Mouse (Mus musculus): ENCODE results near the gene Immp1l. TPM values are rescaled to one million over a fixed set of nuclear protein-coding genes. Genes with fewer than 3 reads are reported as not detected.

Immp1l gene
- total and polyA plus RNA-seq, 3 experiments: 32.5 to 103 (median 37.0) TPM

- Histone ChIP-seq H3K36me3 (replicated peaks in 1 of 2; ENCODE audit: control insufficient read depth in 1 of 2, insufficient read depth in 1 of 2, low read length in 1 of 2) (peaks cover 0 to 16% of the 10 kb centered on the region in 2 experiments), H3K79me2 (replicated peaks; ENCODE audit: control insufficient read depth, extremely low read depth, insufficient read depth, poor library complexity, severe bottlenecking) (0 out of 2 replicates have a peak, but pooled peaks cover 2% of the 10 kb centered on the region), H3K4me3 (replicated peaks in 1 of 3; ENCODE audit: low read depth in 2 of 3, low read length in 2 of 3, poor library complexity in 1 of 3) (no peak overlapping the region), H3K27me3 (replicated peaks) (no peaks in the 10 kb centered on the region), H3K4me1 (ENCODE audit: control insufficient read depth in 1 of 2, insufficient read depth in 2 of 2) (peaks cover 0 to 9% of the 10 kb centered on the region in 2 experiments; a peak in 1 of 4 replicates), H3K27ac (ENCODE audit: insufficient read depth, low read depth) (no peak overlapping the region), H3K9ac (ENCODE audit: insufficient read depth, low read depth) (no peak overlapping the region), H3K4me2 (ENCODE audit: insufficient read depth, low read depth, poor library complexity, severe bottlenecking) (no peak overlapping the region), H3K9me3 (replicated peaks; ENCODE audit: low read length) (no peaks in the 10 kb centered on the region)
- TF ChIP-seq TCF12 (IDR thresholded peaks at IDR 0.05; ENCODE audit: low read depth, low read length) (no peak), IRF4 (IDR thresholded peaks at IDR 0.05; ENCODE audit: low read depth, low read length) (no peak), RCOR1 (conservative IDR thresholded peaks at IDR 0.05; ENCODE audit: low read depth, low read length) (no peak), MAZ (IDR thresholded peaks at IDR 0.05; ENCODE audit: low read depth, low read length) (no peak), RAD21 (IDR thresholded peaks at IDR 0.05; ENCODE audit: low read depth, low read length) (no peak), TBP (conservative IDR thresholded peaks at IDR 0.05; ENCODE audit: low read depth, low read length) (no peak), E2F4 (IDR thresholded peaks at IDR 0.05; ENCODE audit: insufficient replicate concordance, low read depth, low read length) (no peak), SMC3 (IDR thresholded peaks at IDR 0.05; ENCODE audit: low read depth, low read length) (no peak), PAX5 (IDR thresholded peaks at IDR 0.05; ENCODE audit: low read length) (no peak), USF1 (IDR thresholded peaks at IDR 0.05; ENCODE audit: low read depth, low read length) (no peak), MYC (IDR thresholded peaks at IDR 0.05; ENCODE audit: low read depth, low read length) (no peak), CHD2 (IDR thresholded peaks at IDR 0.05; ENCODE audit: low read length) (no peak), ZNF384 (IDR thresholded peaks at IDR 0.05; ENCODE audit: low read depth, low read length) (no peak), NELFE (IDR thresholded peaks at IDR 0.05; ENCODE audit: low read depth, low read length) (no peak), JUND (conservative IDR thresholded peaks at IDR 0.05; ENCODE audit: low read depth, low read length) (no peak)
- no peak for DNase-seq (ENCODE audit: extremely low read depth)
- in situ Hi-C loops (cut with MboI; ENCODE audit: low pct_ligation_motif_present, low pct_unique_long_range_greater_than_20kb, low sequenced_read_pairs) (no loop called here), dilution Hi-C loops (cut with MboI; ENCODE audit: extremely low pct_ligation_motif_present, extremely low pct_unique_long_range_greater_than_20kb, low sequenced_read_pairs) (no loop called here)
Measured at GRCm38 (mm10) chr2:105950131-105950530, 45.7 kb downstream of the Immp1l start.

DNA sequence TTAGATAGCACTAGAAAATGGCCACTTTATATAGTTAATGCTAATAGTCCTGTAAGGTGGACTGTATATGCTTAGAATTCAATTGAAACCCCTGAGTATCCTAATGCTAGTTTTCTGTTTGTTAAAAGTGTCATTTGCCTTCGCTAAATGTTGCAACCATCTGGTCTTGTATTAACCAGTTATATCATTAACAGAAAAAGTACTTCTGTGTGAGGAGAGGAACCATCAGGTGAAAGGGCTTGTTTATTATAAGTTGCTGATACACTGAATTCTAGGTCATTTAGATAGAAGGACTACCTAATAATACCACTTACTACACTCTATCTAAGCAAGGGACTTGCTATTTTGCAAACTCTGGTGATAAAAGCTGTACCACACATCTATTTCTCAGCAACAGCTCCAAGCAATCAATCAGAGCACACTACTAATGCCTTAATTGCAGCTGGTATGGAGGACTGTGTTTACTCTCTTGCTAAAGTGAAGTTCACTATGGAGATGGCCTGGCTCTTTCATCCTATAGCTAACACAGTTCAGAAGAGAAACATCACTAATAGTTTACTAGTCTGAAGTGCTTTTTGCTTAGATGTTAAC is 47.0 kb downstream of the Immp1l start:
- Histone ChIP-seq H3K27ac (ENCODE audit: insufficient read depth, low read depth) (no peak overlapping the region), H3K9me3 (replicated peaks; ENCODE audit: low read length) (no peaks in the 10 kb centered on the region), H3K9ac (ENCODE audit: insufficient read depth, low read depth) (no peak overlapping the region), H3K79me2 (replicated peaks; ENCODE audit: control insufficient read depth, extremely low read depth, insufficient read depth, poor library complexity, severe bottlenecking) (0 out of 2 replicates have a peak, but pooled peaks cover 2% of the 10 kb centered on the region), H3K4me1 (ENCODE audit: control insufficient read depth in 1 of 2, insufficient read depth in 2 of 2) (peaks cover 0 to 9% of the 10 kb centered on the region in 2 experiments; a peak in 1 of 4 replicates), H3K4me3 (replicated peaks in 1 of 3; ENCODE audit: low read depth in 2 of 3, low read length in 2 of 3, poor library complexity in 1 of 3) (no peak overlapping the region), H3K4me2 (ENCODE audit: insufficient read depth, low read depth, poor library complexity, severe bottlenecking) (no peak overlapping the region), H3K36me3 (replicated peaks in 1 of 2; ENCODE audit: control insufficient read depth in 1 of 2, insufficient read depth in 1 of 2, low read length in 1 of 2) (peaks cover 0 to 18% of the 10 kb centered on the region in 2 experiments), H3K27me3 (replicated peaks) (no peaks in the 10 kb centered on the region)
- TF ChIP-seq KAT2A (IDR thresholded peaks at IDR 0.05; ENCODE audit: insufficient replicate concordance, low read length) (no peak), MAX (IDR thresholded peaks at IDR 0.05; ENCODE audit: low read length) (no peak), USF1 (IDR thresholded peaks at IDR 0.05; ENCODE audit: low read depth, low read length) (no peak), MAZ (IDR thresholded peaks at IDR 0.05; ENCODE audit: low read depth, low read length) (no peak), RAD21 (IDR thresholded peaks at IDR 0.05; ENCODE audit: low read depth, low read length) (no peak), PAX5 (IDR thresholded peaks at IDR 0.05; ENCODE audit: low read length) (no peak), EP300 (IDR thresholded peaks at IDR 0.05; ENCODE audit: low read length) (no peak), CHD2 (IDR thresholded peaks at IDR 0.05; ENCODE audit: low read length) (no peak), SIN3A (IDR thresholded peaks at IDR 0.05; ENCODE audit: low read length) (no peak)
- DNase-seq (ENCODE audit: extremely low read depth): no peak
- dilution Hi-C loops (cut with MboI; ENCODE audit: extremely low pct_ligation_motif_present, extremely low pct_unique_long_range_greater_than_20kb, low sequenced_read_pairs) (no loop called here), in situ Hi-C loops (cut with MboI; ENCODE audit: low pct_ligation_motif_present, low pct_unique_long_range_greater_than_20kb, low sequenced_read_pairs) (no loop called here)
